Mouse (Mus musculus): ENCODE measurements at regions not wholly inside any gene's neighbourhood (a gene's known extent, or its start where the extent isn't known, plus 50 kb on each side); places are given as distances from the start of the nearest gene placed in this dataset.

DNA sequence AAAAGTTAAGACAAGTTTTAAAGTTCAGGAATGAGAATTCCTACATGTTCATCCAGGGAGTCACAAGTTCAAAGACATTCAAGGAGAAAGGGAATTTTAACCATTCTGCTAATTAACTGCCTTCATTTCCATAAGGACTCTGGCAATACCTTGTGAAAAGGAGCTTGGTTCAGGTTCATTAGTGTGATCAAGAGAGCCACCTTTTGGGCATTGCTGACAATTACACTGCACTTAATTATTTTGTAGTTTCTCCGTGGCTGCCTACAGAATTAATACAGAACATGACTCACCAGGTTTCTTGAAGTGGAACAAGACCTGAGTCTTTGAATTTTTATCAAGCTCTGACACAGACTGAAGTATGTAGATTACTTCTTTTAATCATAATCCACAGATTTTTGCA, 52.4 kb upstream of the Ankef1 start:
- DNase-seq (ENCODE audit: low spot score in 2 of 2) = peak in 1 of 2 experiments; percentile 12

Measured in layer of hippocampus, adult 8-10 months (tissue).